Mouse (Mus musculus): ENCODE measurements around the gene Mbd3l2.

DNA sequence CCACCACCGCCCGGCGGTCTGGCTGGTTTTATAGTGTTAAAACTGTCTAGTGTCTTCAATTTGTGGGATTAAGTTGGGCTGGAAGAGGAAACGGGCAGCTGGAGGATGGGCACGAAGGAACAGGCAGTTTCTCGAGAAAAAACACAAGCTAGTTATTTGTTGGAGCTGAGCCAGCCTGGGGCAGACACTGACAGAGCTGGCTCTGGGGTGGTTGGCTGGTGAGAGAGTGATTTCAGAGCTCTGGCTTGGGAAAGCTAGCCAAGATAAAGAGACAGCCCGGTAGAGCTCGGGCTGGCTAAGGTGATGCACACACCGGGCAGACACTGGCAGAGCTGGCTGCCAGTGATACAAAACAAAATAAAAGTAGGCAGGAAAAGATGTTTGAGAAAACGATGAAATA lies 1.2 kb downstream of the Mbd3l2 start:
- TF ChIP-seq ZNF384 (IDR thresholded peaks at IDR 0.05; ENCODE audit: low read depth, low read length) = no peak
- TF ChIP-seq CHD2 (IDR thresholded peaks at IDR 0.05; ENCODE audit: low read depth, low read length) = no peak
- TF ChIP-seq MAFK (IDR thresholded peaks at IDR 0.05; ENCODE audit: insufficient read depth, low read depth, low read length) = no peak

All from ES-E14 (cell line).